Mouse (Mus musculus) cerebellum, adult 9-10 months (tissue): ENCODE measurements around the gene Gm11020.

Experiments
- DNase-seq: peaks from one replicate; pipeline ENCODE4 v3.0.0; 2022

Gene Gm11020

DNA sequence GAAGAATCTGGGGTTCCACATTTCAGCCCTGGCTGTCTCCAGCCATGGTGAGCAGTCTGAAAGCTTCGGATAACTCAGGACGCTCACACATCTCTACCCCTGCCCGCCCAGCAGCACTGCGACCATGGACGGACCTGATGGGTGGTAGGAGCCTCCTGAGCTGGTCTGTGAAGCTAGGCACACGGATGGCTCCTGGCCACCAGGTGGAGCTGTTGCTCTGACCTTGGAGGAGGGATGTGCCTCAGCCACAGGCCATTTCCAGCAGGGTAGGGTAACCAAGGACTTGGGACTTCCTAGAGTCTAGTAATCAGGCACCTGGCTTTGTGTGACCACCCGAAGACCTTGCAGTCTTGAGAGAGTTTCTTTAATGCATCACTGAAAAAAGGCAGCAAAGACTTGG, 22.6 kb downstream of the Gm11020 start:
- DNase-seq = peak; percentile 89

DNA sequence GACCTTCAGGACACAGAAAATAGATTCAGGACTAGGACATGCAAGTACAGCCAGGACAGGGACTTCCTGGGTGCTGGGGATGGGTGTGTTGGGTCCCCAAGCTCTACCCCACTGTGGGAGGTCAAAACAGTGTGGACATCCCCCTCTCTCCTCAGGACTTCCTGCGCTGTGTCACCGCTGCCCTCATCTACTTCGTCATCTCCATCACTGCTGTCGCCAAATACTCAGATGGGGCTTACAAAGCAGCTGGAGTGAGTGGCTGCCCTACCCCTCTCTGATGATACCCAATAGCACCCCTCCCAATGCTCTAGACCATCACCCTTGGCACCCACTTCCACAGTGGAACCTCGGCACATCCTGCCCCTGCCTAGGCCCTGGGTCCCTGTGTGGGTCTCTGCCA, 23.3 kb downstream of the Gm11020 start:
- DNase-seq = no peak

DNA sequence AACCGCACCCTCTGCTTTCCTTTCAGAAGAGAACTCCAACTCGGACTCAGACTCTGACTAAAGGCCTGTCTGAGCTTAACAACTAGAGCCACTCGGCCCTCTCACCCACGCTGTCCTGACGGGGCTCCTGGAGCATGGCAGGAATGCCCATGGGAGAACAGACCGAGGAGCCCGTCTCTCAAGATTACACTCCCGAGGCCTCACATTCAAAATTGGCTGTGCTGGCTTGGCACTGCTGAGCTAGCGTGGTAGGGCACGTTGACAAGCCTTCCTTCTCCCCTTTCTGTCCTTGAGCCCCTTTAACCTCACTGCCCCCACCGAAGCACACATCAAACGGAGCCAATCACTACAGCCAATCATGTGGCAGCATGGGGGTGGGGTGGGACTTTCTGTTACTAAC, 25.3 kb downstream of the Gm11020 start:
- DNase-seq = no peak

GRCm38 (mm10) chr8:104348971-104349370, 27.6 kb downstream of the Gm11020 start:
- peak; percentile 0 for DNase-seq

DNA sequence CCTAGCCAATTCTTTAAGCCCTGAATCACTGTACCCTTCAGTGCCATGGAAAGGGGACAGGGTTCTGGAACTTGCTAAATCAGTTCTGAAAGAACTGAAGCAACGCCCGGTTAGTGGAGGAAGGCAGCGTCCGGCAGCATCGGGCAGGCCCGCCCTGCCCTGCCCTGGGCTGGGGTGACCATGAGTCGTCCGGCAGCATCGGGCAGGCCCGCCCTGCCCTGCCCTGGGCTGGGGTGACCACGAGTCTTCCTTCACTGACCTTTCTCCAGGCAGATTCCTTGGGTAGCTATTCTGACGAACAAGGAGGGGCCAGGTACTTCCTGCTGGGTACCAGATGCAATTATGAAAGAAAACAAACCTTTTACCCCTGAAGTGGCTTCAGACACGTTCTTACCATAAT, 28.7 kb downstream of the Gm11020 start:
- DNase-seq = no peak

DNA sequence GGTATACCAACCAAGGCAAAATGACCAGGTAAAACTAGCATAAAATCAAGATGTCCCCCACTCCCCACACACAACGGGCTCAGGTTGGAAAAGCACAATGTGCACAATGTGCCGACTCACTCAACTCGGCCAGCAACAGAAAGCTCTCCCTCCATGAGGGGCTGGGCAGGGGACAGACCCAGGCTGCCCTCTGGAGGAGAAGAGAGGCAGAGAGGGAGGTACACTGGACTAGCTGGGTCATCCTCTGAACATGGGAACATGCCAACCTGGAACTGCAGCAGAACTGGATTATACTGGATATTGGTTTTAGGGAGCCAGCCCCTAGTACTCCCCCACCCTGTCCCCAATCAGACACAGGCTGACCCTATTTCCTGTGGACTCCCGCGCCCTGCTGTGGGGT, 31.8 kb downstream of the Gm11020 start:
- DNase-seq = peak; percentile 3

DNA sequence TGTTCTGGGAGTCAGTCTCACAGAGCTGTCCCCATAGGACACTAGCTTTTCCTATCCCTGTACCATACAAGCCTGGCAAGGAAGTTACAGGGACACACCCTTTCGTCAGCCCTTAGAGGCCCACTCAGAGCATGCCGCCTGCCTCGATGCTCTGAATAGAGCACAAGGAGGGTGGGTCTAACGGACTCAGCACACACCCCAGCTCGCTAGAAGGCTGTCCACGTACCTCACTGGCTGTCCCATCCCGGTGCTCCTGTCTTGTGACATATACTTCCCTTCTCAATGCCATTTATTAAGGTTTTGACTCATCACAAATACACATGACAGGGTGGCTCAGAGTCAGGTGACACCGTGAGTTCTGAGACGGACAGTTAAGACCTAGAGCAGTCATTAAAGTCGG, 33.1 kb downstream of the Gm11020 start:
- no peak for DNase-seq

DNA sequence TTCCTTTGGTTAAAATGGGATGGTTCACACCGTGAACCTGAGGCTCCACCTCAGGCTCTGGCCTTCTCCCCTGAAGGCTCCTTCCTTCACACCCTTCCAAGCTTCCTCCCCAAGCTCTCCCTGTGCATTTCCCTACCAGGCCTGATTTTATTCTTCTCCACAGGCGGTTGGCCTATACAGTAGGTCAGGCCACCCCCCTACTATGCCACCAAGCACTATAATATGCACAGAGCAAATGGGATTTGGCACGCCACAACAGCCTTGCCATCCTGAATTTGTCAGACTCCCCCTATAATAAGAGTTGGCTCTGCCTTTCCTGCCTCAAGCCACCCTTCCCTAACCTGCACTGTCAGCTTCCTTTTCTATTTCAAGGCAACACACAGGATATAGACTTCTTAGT, 37.3 kb downstream of the Gm11020 start:
- no peak for DNase-seq

DNA sequence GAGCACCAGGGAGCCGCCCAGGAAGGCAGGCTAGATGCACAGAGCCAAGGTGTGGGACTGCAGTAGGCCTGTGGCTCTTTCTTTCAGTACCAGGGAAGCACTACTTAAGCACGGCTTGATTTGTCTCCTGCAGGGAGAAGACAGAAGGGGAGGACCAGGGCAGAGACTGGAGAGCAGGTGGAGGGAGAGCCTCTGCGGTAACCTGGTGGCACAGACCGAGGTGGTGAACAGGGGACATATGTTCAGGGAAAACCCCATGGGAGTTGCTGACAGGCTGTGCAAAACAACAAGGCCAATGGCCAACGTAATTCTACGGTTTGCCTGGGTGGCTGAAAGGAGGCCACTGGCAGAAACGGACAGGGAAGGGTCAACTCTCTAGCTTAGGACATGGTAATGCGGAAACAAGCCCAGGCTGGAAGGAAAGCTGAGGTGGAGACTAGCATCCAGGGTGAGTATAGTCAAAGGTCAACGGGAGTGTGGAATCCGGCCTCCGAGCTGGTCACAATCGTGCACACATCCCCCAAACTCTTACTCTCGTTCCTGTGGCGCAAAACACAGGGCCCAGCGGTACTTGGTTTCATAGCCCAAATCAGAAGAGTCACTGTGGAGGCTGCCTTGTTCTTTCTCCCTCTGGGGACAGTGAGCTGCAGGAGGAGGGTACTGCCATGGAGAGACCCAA, 38.5 kb downstream of the Gm11020 start:
- DNase-seq = peak; percentile 72

- DNase-seq = no peak
Measured at GRCm38 (mm10) chr8:104365695-104366094, 44.3 kb downstream of the Gm11020 start.

DNA sequence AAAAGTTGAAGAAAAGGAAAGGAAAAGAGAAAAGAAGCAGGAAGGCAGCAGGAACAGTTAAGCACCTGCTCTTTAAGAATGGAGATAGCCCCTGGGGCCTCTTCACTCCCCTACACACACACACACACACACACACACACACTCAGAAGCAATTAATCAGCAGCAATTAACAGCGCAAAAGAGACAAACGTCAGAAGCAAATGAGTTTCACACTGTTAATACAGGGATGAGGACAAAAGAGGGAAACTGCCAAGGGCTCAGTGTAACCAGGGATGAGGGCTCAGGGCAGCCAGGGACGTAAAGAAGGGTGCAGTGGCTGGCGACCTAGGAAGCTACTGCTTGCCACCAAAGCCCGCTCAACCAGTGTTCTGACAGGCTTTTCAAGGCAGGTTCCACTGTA, 46.0 kb downstream of the Gm11020 start:
- no peak for DNase-seq

DNA sequence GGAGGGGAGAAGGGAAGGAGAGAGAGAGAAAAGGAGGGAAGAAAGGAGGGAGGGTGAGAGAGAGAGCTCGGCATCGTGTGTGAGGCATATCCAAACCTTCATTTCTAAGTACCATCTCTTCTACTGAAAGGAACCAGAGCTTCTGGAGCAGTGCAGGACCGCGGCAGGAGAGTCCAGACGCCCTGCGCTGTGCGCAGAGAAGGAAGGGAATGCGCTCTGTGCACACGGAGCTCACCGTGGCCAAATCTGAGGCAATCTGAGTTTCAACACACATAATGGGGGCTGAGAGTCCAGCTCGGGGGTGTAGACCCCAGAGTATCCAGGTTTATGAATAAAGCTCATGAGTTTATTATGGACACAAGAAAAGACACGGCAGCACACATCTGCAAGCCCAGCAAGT, 48.2 kb downstream of the Gm11020 start:
- DNase-seq = no peak

DNA sequence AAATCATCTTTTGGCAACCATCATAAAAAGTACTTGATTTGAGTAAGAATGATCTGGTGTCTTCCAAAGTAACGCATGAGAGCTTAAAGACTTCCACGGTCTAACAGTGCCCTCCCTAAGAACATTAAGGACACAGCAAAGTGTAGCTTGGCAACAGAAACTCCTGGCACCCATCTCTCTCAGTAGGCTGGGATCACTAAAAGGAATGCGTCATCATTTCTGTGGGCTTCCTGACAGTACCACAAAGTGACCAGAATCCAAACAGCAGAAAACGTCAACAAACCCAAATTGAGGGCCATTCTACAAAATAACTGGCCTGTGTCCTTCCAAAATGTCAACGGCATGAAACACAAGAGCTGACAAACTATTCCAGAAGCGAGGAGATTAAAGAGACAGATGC, 48.7 kb downstream of the Gm11020 start:
- DNase-seq = no peak

- no peak for DNase-seq
Measured at GRCm38 (mm10) chr8:104371121-104371520, 49.8 kb downstream of the Gm11020 start.
